Mouse (Mus musculus): ENCODE measurements around the gene Slc15a4.

GRCm38 (mm10) chr5:127633188-127633587, 491 bp upstream of the Slc15a4 start:
- no peak for TF ChIP-seq POLR2A (IDR thresholded peaks at IDR 0.05; ENCODE audit: insufficient read depth, low read depth, low read length)
- no peak for TF ChIP-seq CTCF (IDR thresholded peaks at IDR 0.05)
- TF ChIP-seq EP300 (IDR thresholded peaks at IDR 0.05; ENCODE audit: insufficient read depth, low read depth, low read length): no peak
